Mouse (Mus musculus): ENCODE data around the gene Nup210.

Gene Nup210

DNA sequence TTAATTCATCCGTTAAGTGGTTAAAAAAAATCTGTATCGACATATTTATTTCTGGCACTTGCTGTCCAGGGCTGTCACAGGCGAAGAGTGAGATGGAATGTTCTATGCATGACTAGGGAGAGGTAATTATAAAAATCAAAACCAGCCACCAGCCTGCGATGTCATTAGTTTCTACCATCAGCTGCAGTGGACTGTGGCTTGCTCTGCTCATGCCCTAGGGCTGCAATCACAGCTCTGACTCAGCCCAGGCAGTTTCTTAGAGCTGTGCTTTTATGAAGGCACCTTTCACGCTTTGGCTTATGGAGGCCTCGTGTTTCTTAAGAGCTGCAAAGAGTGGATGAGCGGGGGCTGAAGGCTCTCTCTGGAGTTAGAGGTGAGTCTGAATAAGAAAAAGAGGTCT is 95.8 kb downstream of the Nup210 start:
- DNase-seq (ENCODE audit: low spot score in 2 of 2) = no peak

DNA sequence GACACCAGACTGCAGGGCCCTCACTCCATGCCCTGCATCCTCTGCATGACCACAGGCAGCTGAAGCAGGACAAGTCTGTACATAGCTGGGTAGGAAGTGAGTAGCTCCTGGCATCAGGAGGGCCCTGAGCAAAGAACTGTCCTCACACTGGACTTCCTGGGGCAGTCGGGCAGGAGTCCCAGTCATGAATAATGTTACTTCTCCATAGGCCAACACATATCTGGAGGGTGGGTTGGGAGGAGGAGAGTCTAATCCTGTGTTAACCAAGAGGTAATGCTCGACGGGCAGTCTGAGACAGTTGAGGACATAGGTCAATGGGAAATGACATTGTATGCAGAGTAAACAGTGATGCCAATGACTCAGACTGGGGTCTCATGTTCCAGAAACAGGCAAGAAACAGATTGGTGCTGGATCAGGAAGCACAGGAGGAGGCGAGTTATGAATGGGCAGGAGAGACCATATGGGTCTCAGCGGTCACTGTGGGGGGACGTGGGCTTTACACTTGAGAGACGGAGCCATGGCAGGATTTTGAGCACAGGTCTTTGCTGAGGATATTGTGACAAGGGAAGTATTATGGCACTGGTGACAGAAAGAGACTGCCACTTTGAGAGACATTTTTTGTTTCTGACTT is 99.9 kb downstream of the Nup210 start:
- DNase-seq (ENCODE audit: low spot score in 2 of 2) = no peak

GRCm38 (mm10) chr6:91014198-91014958 is 102.3 kb downstream of the Nup210 start:
- peak in 1 of 2 experiments; percentile 27 for DNase-seq (ENCODE audit: low spot score in 2 of 2)

DNA sequence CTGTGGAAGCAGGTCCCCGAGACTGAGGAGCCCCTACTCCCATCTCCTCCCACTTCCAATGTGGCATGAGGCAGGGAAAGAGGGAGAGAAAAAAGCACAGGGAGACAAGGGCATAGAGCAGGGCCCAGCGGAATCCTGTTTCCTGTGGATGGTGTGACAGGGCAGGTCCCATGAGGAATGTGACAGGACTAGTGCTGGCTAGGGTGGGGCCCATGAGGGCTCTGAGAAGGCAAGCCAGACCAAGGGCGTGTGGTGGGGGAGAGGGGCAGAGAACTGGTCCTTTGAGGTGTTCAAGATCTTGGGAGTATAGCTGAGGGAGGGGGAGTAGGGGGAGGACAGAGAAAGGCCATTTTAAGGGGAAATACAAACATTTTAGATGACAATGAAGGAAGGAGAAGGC is 104.2 kb downstream of the Nup210 start:
- DNase-seq (ENCODE audit: low spot score in 2 of 2) = no peak

DNA sequence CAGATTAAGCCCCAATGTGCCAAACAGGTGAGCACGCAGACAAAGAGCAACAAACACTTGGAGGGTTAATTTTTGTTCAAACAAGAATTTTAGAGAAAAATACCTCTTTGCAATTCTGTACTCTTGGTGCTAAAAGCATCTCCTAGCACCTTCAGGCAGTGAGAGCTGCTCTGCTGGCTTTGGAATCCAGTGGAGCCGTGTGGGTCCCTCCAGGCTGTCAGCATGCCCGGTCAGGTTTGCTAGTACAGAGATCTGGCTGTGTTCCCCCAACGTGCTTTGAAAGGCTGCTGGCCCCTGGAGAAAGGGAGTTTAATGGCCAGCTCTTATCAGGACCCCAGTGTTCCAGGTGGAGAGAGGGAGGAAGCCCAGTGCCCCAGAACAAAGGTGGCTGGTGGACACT is 105.1 kb downstream of the Nup210 start:
- no peak for DNase-seq (ENCODE audit: low spot score in 2 of 2)

DNA sequence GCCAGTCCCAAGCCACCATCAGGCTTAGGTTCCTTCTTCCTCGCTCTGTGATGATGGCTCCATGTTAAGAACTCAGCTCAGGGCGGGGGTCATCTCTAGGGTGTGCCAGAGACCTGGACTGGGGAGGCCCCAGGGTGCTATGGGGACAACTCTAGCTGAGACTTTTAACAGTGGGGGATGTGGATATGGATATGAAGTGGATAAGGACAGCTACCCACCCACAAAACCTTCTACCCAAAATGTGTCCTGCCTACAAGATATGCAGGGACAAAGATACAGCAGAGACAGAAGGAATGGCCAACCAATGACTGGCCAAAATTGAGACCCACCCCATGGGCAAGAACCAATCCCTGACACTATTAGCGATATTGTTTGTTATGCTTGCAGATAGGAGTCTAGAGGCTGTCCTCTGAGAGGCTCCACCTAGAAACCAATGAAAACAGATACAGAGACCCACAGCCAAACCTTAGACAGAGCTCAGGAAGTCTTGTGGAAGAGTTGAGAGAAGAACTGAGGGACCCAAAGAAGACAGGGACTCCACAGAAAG is 108.3 kb downstream of the Nup210 start:
- no peak for DNase-seq (ENCODE audit: low spot score in 2 of 2)

- DNase-seq (ENCODE audit: low spot score in 2 of 2) = no peak
Observed at GRCm38 (mm10) chr6:91007207-91007606, 109.4 kb downstream of the Nup210 start.

DNA sequence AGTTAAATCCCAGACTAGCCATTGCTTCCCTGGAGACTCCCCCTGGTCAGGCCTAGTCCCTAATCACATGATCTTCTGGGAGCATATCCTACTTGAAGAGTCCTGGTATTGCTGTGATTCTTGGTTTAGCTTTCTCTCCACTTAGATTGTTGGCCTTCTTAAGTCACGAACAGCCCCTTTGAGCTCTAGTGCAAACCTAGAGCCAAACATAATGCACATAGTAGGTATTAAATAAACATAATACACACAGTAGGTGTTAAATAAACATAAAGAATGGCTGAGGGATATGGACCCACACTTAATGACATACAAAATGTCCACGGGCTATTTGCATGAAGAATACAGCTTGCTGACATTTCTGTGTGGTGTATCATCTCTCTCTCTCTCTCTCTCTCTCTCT is 112.5 kb downstream of the Nup210 start:
- DNase-seq (ENCODE audit: low spot score in 2 of 2) = no peak

GRCm38 (mm10) chr6:91003310-91003995 is 113.2 kb downstream of the Nup210 start:
- peak in 1 of 2 experiments; percentile 33 for DNase-seq (ENCODE audit: low spot score in 2 of 2)

- no peak for DNase-seq (ENCODE audit: low spot score in 2 of 2)
Observed at GRCm38 (mm10) chr6:91001566-91001965, 115.1 kb downstream of the Nup210 start.

DNA sequence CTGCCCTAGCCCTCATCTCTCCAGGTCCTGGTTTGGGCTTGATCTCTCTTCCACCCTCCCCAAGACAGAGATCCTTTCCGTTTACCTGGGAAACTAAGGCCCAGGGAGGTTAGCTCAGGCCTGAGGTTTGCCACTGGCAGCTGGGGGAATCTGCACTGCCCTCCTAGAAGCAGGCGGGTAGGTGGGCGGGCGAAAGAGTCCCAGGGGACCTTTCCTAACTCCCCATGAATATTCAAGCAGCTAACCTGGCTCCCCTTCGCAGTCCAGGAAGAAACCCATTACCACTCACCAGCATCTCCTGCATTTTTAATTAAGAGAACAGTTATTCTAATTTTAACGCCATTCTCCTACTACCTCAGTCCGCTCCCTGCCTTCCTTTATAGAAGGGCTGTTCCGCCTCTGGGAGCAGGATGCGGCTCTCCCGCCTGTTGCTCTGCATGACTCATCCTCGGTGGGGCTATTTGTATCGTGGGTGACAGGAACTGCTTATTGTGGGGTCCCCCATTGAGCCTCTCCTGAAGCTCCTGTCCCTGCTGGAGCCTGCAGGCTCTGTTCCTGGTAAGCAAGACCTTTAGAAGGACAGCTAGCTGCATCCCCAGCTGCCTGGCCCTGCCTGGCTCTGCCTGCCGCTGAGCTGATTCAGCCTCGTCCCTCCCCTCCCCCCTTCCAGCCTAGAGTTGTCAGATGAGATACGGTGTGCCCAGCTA is 115.7 kb downstream of the Nup210 start:
- peak; percentile 13 to 28 for DNase-seq (ENCODE audit: low spot score in 2 of 2)

DNA sequence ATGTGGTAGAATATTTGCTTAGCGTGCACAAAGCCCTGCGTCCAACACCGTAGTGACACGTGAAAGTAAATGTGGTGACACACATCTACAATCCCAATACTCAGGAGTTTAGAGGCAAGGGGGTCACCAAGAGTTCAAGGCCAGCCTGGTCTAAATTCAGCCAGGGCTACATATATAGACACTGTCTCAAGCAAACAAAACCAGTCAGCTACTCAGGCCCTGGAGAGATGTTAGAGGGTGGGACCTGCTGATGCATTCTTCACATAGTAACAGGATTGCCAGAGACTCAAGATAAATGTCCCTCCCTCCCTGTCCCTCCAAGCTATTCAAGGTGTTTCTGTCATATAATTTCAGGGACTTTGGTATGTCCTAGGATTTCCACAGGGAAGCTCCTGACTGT is 117.5 kb downstream of the Nup210 start:
- DNase-seq (ENCODE audit: low spot score in 2 of 2) = no peak

- no peak for DNase-seq (ENCODE audit: low spot score in 2 of 2)
Observed at GRCm38 (mm10) chr6:90997025-90997424, 119.6 kb downstream of the Nup210 start.

- DNase-seq (ENCODE audit: low spot score in 2 of 2) = no peak
Observed at GRCm38 (mm10) chr6:90996181-90996580, 120.4 kb downstream of the Nup210 start.

DNA sequence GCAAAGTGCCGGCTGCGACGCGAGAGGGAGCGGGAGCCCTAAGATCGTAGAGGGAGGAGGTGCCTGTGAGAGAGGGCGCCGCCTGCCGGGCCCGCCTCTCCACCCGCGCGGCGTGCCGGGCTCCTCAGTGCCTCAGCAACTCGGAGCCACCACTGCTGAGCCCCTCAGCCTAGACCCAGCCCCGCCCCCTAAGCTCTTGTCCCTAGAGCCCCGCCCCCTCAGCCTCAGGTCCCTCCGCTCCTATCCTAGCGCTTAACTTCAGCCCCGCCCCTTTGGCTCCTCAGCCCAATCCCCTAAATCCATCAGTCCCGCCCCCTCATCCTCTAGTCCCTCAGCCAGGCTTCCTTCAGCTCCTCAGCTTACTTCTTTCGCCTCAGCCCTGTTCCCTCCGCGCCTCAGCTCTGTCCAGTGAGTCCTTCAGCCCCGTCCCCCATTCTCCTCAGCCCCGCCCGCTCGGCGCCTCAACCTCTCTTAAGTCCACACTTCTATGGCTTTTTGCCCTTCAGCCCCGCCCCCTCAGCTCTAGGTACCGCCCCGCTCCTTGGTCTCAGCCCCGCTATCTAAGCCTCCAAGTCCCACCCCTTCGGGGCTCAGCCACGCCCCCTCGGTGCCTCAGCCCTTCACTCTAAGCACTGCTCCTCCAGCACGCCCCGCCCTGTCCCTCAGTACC is 127.8 kb downstream of the Nup210 start, which contains the start of gene Iqsec1:
Gene Iqsec1, minus strand, starts transcription at position 38 of the 670 bp plus-strand sequence.
- DNase-seq (ENCODE audit: low spot score in 2 of 2) = peak; percentile 79 to 87

- DNase-seq (ENCODE audit: low spot score in 2 of 2) = no peak
Observed at GRCm38 (mm10) chr6:90988299-90988625, 128.4 kb downstream of the Nup210 start.

DNA sequence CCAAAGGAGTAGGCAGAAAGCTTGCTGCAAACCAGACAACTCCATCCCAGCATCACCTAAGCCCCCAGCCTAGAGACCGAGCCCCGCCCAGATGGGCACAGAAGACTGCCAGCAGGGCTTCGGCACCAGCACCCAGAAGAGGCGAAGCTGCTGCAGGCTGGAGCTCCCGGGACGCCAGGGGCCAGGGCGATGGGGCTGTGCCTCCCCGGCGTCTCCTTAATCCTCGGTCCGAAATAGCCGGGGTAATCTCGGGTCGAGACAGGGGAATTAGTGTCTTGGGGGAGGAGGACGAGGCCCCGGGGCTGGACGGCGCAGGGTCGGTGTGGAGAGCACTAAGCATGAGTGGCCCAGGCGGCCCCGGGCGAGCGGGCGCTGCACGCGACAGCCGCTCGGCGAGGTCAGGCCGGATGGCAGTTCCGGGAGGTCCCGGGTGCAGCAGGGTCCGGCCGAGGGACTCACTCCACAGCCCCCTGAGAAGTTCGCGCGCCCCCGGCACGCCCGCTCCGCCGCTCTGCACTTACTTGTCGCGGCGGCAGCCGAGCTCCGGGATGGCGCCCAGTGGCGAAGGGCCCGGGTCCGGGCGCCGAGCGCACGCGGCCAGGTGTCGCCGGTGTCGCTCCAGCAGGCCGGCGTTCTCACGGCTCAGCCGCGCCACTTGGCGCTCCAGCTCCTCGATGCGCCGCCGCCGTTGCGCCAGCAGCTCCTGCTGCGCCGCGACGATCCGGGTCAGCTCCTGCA is 128.9 kb downstream of the Nup210 start:
- DNase-seq (ENCODE audit: low spot score in 2 of 2) = peak in 1 of 2 experiments; percentile 20

- DNase-seq (ENCODE audit: low spot score in 2 of 2) = peak in 1 of 2 experiments; percentile 32
Observed at GRCm38 (mm10) chr6:90984101-90984500, 132.5 kb downstream of the Nup210 start.

- DNase-seq (ENCODE audit: low spot score in 2 of 2) = no peak
Observed at GRCm38 (mm10) chr6:90974279-90974678, 142.3 kb downstream of the Nup210 start.

- DNase-seq (ENCODE audit: low spot score in 2 of 2) = no peak
Observed at GRCm38 (mm10) chr6:90969341-90969871, 147.2 kb downstream of the Nup210 start.

Data from urinary bladder, postnatal 36 days (tissue).